Mouse (Mus musculus): ENCODE data around the gene Krtap14. TPM values are rescaled to one million over a fixed set of nuclear protein-coding genes. Genes with fewer than 3 reads are reported as not detected.

Gene Krtap14
- polyA plus RNA-seq (2014; fragmentation: Nextera tagmentation; extraction: Ambion mirVana) = not detected in 2 replicates

DNA sequence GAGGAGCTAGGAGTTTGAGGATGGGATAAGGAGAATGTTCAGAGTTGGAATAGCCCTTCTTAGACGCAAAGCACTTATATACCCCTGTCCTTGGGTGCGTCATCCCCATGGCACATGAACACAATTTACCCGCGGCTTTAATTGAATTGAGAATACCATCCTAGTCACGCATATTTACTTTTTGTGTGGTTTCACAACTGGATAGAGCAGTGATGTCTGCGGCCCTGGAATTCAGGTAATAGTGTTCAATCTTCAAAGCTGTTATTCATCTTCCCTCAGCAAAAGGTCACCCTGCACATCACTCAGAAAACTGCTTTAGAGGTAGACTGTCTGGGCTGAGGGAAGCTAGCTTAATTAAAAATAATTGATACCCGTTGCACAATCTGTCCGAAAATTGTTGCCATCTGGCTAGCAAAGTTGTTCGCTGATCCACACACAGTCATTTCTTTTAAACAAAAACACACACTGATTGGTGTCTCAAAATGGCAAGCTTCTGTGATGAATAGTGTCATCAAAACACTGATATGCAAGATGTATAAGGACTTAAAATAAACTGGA is at the start of gene Krtap14:
Krtap14 (minus strand) TSS at position 51 of the 558 bp plus-strand sequence.
- Histone ChIP-seq H3K4me3 (replicated peaks; ENCODE audit: low read depth, low read length) (no peak within 1 kb of the TSS), H3K27me3 (ENCODE audit: control insufficient read depth, insufficient read depth, low read length) (no peaks in the 10 kb centered on the region), H3K4me1 (ENCODE audit: control insufficient read depth, insufficient read depth, low read length) (no peaks in the 10 kb centered on the region), H3K9me3 (ENCODE audit: control insufficient read depth, low read length) (no peaks in the 10 kb centered on the region), H3K4me2 (ENCODE audit: low read length) (no peak within 1 kb of the TSS), H3K9ac (replicated peaks; ENCODE audit: low read length) (no peak within 1 kb of the TSS), H3K27ac (replicated peaks; ENCODE audit: low read depth, low read length) (no peak within 1 kb of the TSS), H3K36me3 (ENCODE audit: control insufficient read depth, insufficient read depth, low read length) (no peaks in the 10 kb centered on the region)
- ATAC-seq (ENCODE audit: low FRiP score, low TSS enrichment) (no peak), DNase-seq (no peak)
- WGBS = 91% methylated on average over 9 of the region's 9 CpGs

DNA sequence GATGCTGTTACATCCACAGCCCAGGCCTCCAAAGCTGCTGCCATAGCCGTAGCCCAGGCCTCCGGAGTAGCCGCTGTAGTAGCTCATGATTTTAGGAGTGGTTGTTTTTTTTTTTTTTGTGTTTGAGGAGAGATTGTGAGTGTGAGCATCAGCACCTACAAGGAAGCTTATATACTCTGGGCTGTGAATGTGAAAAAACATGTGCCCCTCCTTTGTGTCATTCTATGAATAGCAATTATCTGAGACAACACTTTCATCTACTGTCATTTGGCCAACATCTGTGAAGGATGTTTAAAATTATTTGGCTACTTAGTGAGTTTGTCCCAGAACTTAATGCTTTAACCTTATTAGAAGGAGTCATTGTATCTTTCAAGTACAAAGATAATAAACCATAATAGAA is 48.2 kb upstream of the Krtap14 start, which contains the start of gene Krtap19-2:
Krtap19-2 (minus strand) TSS at position 101 of the 400 bp plus-strand sequence.
- Histone ChIP-seq H3K4me2 (ENCODE audit: low read length) (no peak within 1 kb of the TSS), H3K36me3 (ENCODE audit: control insufficient read depth, insufficient read depth, low read length) (no peaks in the 10 kb centered on the region), H3K4me3 (replicated peaks; ENCODE audit: low read depth, low read length) (no peak within 1 kb of the TSS), H3K27ac (replicated peaks; ENCODE audit: low read depth, low read length) (no peak within 1 kb of the TSS), H3K9me3 (ENCODE audit: control insufficient read depth, low read length) (no peaks in the 10 kb centered on the region), H3K27me3 (ENCODE audit: control insufficient read depth, insufficient read depth, low read length) (no peaks in the 10 kb centered on the region), H3K9ac (replicated peaks; ENCODE audit: low read length) (no peak within 1 kb of the TSS), H3K4me1 (ENCODE audit: control insufficient read depth, insufficient read depth, low read length) (no peaks in the 10 kb centered on the region)
- DNase-seq (no peak), ATAC-seq (ENCODE audit: low FRiP score, low TSS enrichment) (no peak)
- over 99% methylated on average over 3 of the region's 3 CpGs for WGBS

DNA sequence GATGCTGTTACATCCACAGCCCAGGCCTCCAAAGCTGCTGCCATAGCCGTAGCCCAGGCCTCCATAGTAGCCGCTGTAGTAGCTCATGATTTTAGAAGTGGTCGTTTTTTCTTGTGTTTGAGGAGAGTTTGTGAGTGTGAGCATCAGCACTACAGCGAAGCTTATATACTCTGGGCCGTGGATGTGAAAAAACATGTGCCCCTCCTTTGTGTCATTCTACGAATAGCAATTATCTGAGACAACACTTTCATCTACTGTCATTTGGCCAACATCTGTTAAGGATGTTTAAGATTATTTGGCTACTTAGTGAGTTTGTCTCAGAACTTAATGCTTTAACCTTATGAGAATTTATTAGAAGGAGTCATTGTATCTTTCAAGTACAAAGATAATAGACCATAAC is 43.4 kb upstream of the Krtap14 start, which contains the start of gene Krtap19-1:
Krtap19-1 (minus strand) TSS at position 101 of the 400 bp plus-strand sequence.
- H3K9me3 ChIP-seq (ENCODE audit: control insufficient read depth, low read length) = no peaks in the 10 kb centered on the region
- H3K27me3 ChIP-seq (ENCODE audit: control insufficient read depth, insufficient read depth, low read length) = no peaks in the 10 kb centered on the region
- no peak within 1 kb of the TSS for H3K4me2 ChIP-seq (ENCODE audit: low read length)
- no peaks in the 10 kb centered on the region for H3K36me3 ChIP-seq (ENCODE audit: control insufficient read depth, insufficient read depth, low read length)
- no peak within 1 kb of the TSS for H3K4me3 ChIP-seq (replicated peaks; ENCODE audit: low read depth, low read length)
- ATAC-seq (ENCODE audit: low FRiP score, low TSS enrichment) (no peak), DNase-seq (no peak)
- 90% methylated on average over 6 of the region's 6 CpGs for WGBS
- no peaks in the 10 kb centered on the region for H3K4me1 ChIP-seq (ENCODE audit: control insufficient read depth, insufficient read depth, low read length)
- H3K27ac ChIP-seq (replicated peaks; ENCODE audit: low read depth, low read length) = no peak within 1 kb of the TSS
- H3K9ac ChIP-seq (replicated peaks; ENCODE audit: low read length) = no peak within 1 kb of the TSS

DNA sequence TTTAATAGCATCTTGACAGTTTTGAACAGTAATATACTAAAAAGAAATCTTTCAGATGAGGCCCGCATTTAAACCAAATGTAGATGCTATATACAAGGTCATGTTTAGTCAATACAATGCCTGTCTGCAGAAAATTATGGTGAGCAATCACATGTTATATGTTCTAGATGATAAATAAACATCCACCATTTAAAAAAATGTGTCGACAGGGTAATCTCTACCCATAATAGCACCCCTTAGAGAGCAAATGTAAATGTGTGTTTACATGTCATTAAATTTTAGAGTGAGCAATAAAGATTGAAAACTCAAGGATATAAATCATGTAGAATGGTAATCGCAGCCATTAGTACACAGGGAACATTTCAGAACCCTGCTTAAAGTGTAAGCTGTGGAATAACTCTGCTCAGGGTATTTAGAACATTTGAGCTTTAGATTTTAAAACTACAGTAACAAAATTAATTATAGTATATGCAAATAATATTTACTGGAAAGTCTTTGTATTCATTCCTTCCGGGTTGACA is 39.0 kb upstream of the Krtap14 start:
- H3K4me1 ChIP-seq (ENCODE audit: control insufficient read depth, insufficient read depth, low read length) = no peaks in the 10 kb centered on the region
- H3K27me3 ChIP-seq (ENCODE audit: control insufficient read depth, insufficient read depth, low read length) = no peaks in the 10 kb centered on the region
- no peaks in the 10 kb centered on the region for H3K36me3 ChIP-seq (ENCODE audit: control insufficient read depth, insufficient read depth, low read length)
- H3K9me3 ChIP-seq (ENCODE audit: control insufficient read depth, low read length) = no peaks in the 10 kb centered on the region
- WGBS = 92% methylated on average over 4 of the region's 4 CpGs
- ATAC-seq (ENCODE audit: low FRiP score, low TSS enrichment) (no peak), DNase-seq (no peak)
- no peak overlapping the region for H3K4me3 ChIP-seq (replicated peaks; ENCODE audit: low read depth, low read length)
- no peak overlapping the region for H3K4me2 ChIP-seq (ENCODE audit: low read length)
- H3K9ac ChIP-seq (replicated peaks; ENCODE audit: low read length) = no peak overlapping the region
- no peak overlapping the region for H3K27ac ChIP-seq (replicated peaks; ENCODE audit: low read depth, low read length)

DNA sequence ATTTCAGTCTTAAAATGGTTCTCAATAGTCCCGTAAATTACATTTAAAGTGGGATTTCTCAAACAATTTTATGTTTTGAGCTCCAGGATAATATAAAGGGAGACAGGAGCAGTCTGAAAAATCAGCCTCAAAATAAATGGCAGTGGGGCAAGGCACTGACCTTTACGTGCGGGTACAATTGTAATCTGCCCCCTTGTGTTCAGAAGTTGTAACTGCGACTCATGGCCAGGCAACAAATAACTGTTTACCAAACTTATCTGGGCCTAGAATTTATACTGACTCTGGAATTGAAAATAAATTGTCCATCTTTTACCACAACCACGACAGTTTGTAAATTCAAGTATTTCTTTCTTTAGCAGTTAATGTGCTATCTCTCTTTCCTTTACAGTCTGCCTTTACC is 25.5 kb upstream of the Krtap14 start:
- H3K4me2 ChIP-seq (ENCODE audit: low read length) = no peak overlapping the region
- no peak for ATAC-seq (ENCODE audit: low FRiP score, low TSS enrichment)
- no peaks in the 10 kb centered on the region for H3K27me3 ChIP-seq (ENCODE audit: control insufficient read depth, insufficient read depth, low read length)
- H3K27ac ChIP-seq (replicated peaks; ENCODE audit: low read depth, low read length) = no peak overlapping the region
- H3K4me1 ChIP-seq (ENCODE audit: control insufficient read depth, insufficient read depth, low read length) = no peaks in the 10 kb centered on the region
- peak; percentile 67 for DNase-seq
- no peak overlapping the region for H3K9ac ChIP-seq (replicated peaks; ENCODE audit: low read length)
- no peak overlapping the region for H3K4me3 ChIP-seq (replicated peaks; ENCODE audit: low read depth, low read length)
- H3K9me3 ChIP-seq (ENCODE audit: control insufficient read depth, low read length) = no peaks in the 10 kb centered on the region
- 15% methylated on average over 5 of the region's 5 CpGs for WGBS
- no peaks in the 10 kb centered on the region for H3K36me3 ChIP-seq (ENCODE audit: control insufficient read depth, insufficient read depth, low read length)

DNA sequence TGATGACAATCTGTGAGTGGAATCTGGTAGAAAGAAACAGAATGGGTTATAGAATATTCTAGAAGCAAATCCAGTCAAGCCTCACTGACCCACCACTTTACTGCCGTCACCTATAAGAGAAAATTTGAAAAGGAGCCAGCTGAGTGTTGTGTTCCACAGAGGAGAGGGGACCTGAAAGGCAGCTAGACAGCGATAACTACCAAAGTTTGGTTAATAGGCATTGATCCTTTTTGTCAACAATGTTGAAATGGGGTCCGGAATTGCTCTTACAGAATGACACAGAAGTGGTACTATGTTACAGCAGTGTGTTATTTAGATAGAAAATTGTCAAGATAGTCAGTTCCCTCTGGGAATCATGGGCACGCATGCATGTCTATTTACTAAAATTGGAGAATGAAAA is 22.6 kb upstream of the Krtap14 start:
- H3K27ac ChIP-seq (replicated peaks; ENCODE audit: low read depth, low read length) = no peak overlapping the region
- H3K27me3 ChIP-seq (ENCODE audit: control insufficient read depth, insufficient read depth, low read length) = no peaks in the 10 kb centered on the region
- 89% methylated on average over 4 of the region's 4 CpGs for WGBS
- no peaks in the 10 kb centered on the region for H3K36me3 ChIP-seq (ENCODE audit: control insufficient read depth, insufficient read depth, low read length)
- DNase-seq (no peak), ATAC-seq (ENCODE audit: low FRiP score, low TSS enrichment) (no peak)
- no peaks in the 10 kb centered on the region for H3K9me3 ChIP-seq (ENCODE audit: control insufficient read depth, low read length)
- no peaks in the 10 kb centered on the region for H3K4me1 ChIP-seq (ENCODE audit: control insufficient read depth, insufficient read depth, low read length)
- no peak overlapping the region for H3K9ac ChIP-seq (replicated peaks; ENCODE audit: low read length)
- no peak overlapping the region for H3K4me2 ChIP-seq (ENCODE audit: low read length)
- no peak overlapping the region for H3K4me3 ChIP-seq (replicated peaks; ENCODE audit: low read depth, low read length)

DNA sequence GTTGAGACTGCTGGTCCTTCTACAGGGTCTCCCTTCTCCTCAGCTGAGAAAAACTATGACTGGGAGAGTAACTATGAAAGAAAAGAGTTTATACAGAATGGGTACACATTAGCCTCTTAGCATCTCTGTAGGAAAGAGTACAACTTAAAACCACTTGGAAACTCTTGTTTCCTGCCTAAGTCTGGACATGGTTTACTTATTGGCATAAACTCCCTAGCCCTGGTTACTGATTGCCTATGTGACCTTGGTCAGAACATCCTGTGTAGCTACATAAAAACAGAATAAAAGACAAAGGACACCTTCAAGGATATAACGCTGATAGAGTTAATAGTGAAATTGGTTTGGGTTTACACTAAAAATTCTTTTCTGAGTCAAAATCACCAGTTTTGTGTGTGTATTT is 21.4 kb upstream of the Krtap14 start:
- Histone ChIP-seq H3K4me3 (replicated peaks; ENCODE audit: low read depth, low read length) (no peak overlapping the region), H3K4me2 (ENCODE audit: low read length) (no peak overlapping the region), H3K27ac (replicated peaks; ENCODE audit: low read depth, low read length) (no peak overlapping the region), H3K9ac (replicated peaks; ENCODE audit: low read length) (no peak overlapping the region), H3K9me3 (ENCODE audit: control insufficient read depth, low read length) (no peaks in the 10 kb centered on the region), H3K4me1 (ENCODE audit: control insufficient read depth, insufficient read depth, low read length) (no peaks in the 10 kb centered on the region), H3K36me3 (ENCODE audit: control insufficient read depth, insufficient read depth, low read length) (no peaks in the 10 kb centered on the region), H3K27me3 (ENCODE audit: control insufficient read depth, insufficient read depth, low read length) (no peaks in the 10 kb centered on the region)
- ATAC-seq (ENCODE audit: low FRiP score, low TSS enrichment) (no peak), DNase-seq (no peak)
- WGBS = 92% methylated on average over 1 of the region's 1 CpGs

DNA sequence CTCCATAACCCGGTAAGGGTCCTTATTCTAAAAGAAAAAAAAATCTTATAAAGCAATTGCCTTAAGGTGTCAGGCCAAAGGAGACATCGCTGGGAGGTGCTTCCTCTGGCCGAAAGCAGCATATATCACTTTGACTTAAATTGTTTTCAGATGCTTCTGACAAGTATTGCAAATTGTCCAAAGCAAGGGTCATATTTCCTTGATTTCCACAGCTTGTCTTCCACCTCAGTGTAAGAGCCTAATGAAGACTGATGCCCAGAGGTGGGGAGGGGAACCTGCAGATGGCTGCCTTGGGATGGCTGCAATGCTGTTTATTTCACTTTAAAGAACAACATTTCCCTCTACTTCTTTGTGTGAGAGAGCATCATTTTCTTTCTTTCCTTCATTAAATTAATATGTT is 1.0 kb upstream of the Krtap14 start:
- ATAC-seq (ENCODE audit: low FRiP score, low TSS enrichment) (no peak), DNase-seq (no peak)
- 81% methylated on average over 3 of the region's 3 CpGs for WGBS
- Histone ChIP-seq H3K27ac (replicated peaks; ENCODE audit: low read depth, low read length) (no peak overlapping the region), H3K4me3 (replicated peaks; ENCODE audit: low read depth, low read length) (no peak overlapping the region), H3K4me1 (ENCODE audit: control insufficient read depth, insufficient read depth, low read length) (no peaks in the 10 kb centered on the region), H3K27me3 (ENCODE audit: control insufficient read depth, insufficient read depth, low read length) (no peaks in the 10 kb centered on the region), H3K36me3 (ENCODE audit: control insufficient read depth, insufficient read depth, low read length) (no peaks in the 10 kb centered on the region), H3K4me2 (ENCODE audit: low read length) (no peak overlapping the region), H3K9me3 (ENCODE audit: control insufficient read depth, low read length) (no peaks in the 10 kb centered on the region), H3K9ac (replicated peaks; ENCODE audit: low read length) (no peak overlapping the region)

DNA sequence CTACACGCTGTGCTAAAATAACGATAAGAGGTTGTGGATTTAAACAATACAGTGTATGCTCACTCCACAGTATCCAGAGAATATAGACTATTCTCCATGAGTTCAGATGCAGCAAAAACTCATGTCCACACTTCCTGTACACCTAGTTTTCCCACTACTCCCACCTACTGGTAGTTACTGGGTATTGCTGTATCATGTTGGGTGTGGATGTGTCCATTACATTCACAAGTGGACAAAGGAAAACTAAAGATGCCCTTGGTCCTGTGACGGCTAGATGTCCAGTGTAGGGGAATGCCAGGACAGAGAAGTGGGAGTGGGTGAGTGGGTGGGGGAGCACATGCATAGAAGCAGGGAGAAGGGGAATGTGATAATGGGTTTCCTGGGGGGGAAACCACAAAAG is 2.2 kb downstream of the Krtap14 start:
- DNase-seq = peak; percentile 50
- Histone ChIP-seq H3K36me3 (ENCODE audit: control insufficient read depth, insufficient read depth, low read length) (no peaks in the 10 kb centered on the region), H3K4me1 (ENCODE audit: control insufficient read depth, insufficient read depth, low read length) (no peaks in the 10 kb centered on the region), H3K9ac (replicated peaks; ENCODE audit: low read length) (no peak overlapping the region), H3K27me3 (ENCODE audit: control insufficient read depth, insufficient read depth, low read length) (no peaks in the 10 kb centered on the region), H3K4me3 (replicated peaks; ENCODE audit: low read depth, low read length) (no peak overlapping the region), H3K9me3 (ENCODE audit: control insufficient read depth, low read length) (no peaks in the 10 kb centered on the region), H3K27ac (replicated peaks; ENCODE audit: low read depth, low read length) (no peak overlapping the region), H3K4me2 (ENCODE audit: low read length) (no peak overlapping the region)
- ATAC-seq (ENCODE audit: low FRiP score, low TSS enrichment) = peak; percentile 27; the same call in 1 of the 2 replicates
- WGBS = 82% methylated on average over 3 of the region's 3 CpGs

Measured in midbrain, embryonic 14.5 days (tissue).